Mouse (Mus musculus): Measurements from ENCODE around the gene Dnm3. TPM values are rescaled to one million over a fixed set of nuclear protein-coding genes. Genes with fewer than 3 reads are reported as not detected.
A peak's percentile ranks its signal among the peaks of the same experiment; 100 is the strongest.

Dnm3 gene
- polyA plus RNA-seq, 1 experiment from 2014 or later: 33.5 TPM

- WGBS: 24% methylated on average over 4 of the region's 4 CpGs
- no peak for ATAC-seq
- H3K27me3 ChIP-seq: no peaks in the 10 kb centered on the region
- H3K36me3 ChIP-seq: no peaks in the 10 kb centered on the region
- H3K27ac ChIP-seq: no peak overlapping the region; the same call in 1 of the 2 replicates
- H3K4me3 ChIP-seq (replicated peaks): no peak overlapping the region
- no peak overlapping the region for H3K4me2 ChIP-seq (replicated peaks)
- no peak overlapping the region for H3K9ac ChIP-seq (replicated peaks)
- peaks cover 10% of the 10 kb centered on the region for H3K4me1 ChIP-seq (replicated peaks)
- no peaks in the 10 kb centered on the region for H3K9me3 ChIP-seq
These were observed 341.5 kb downstream of the Dnm3 start for GRCm38 (mm10) chr1:162136328-162136727.

- WGBS: 44% methylated on average over 11 of the region's 11 CpGs
- Histone ChIP-seq H3K4me1 (replicated peaks) (peaks cover 10% of the 10 kb centered on the region), H3K27ac (peak overlapping the region; percentile 60; the same call in 1 of the 2 replicates), H3K4me3 (replicated peaks) (no peak overlapping the region), H3K9me3 (no peaks in the 10 kb centered on the region), H3K27me3 (no peaks in the 10 kb centered on the region), H3K9ac (replicated peaks) (no peak overlapping the region), H3K4me2 (replicated peaks) (no peak overlapping the region), H3K36me3 (no peaks in the 10 kb centered on the region)
- peak; percentile 63 for ATAC-seq
These were observed 342.2 kb downstream of the Dnm3 start for GRCm38 (mm10) chr1:162135451-162136213.

GRCm38 (mm10) chr1:162134651-162135066 is 343.2 kb downstream of the Dnm3 start:
- H3K27ac ChIP-seq: no peak overlapping the region
- no peaks in the 10 kb centered on the region for H3K27me3 ChIP-seq
- H3K9ac ChIP-seq (replicated peaks): no peak overlapping the region
- peaks cover 10% of the 10 kb centered on the region for H3K4me1 ChIP-seq (replicated peaks)
- no peaks in the 10 kb centered on the region for H3K9me3 ChIP-seq
- WGBS: 89% methylated on average over 3 of the region's 3 CpGs
- no peak overlapping the region for H3K4me3 ChIP-seq (replicated peaks)
- no peak overlapping the region for H3K4me2 ChIP-seq (replicated peaks)
- no peaks in the 10 kb centered on the region for H3K36me3 ChIP-seq
- ATAC-seq: no peak

- Histone ChIP-seq H3K9ac (replicated peaks) (no peak overlapping the region), H3K4me2 (replicated peaks) (no peak overlapping the region), H3K36me3 (no peaks in the 10 kb centered on the region), H3K4me3 (replicated peaks) (no peak overlapping the region), H3K4me1 (replicated peaks) (peaks cover 10% of the 10 kb centered on the region), H3K27ac (no peak overlapping the region), H3K9me3 (no peaks in the 10 kb centered on the region), H3K27me3 (no peaks in the 10 kb centered on the region)
- no peak for ATAC-seq
- WGBS: 90% methylated on average over 8 of the region's 8 CpGs
These were observed 344.8 kb downstream of the Dnm3 start for GRCm38 (mm10) chr1:162132908-162133641.

GRCm38 (mm10) chr1:162126856-162127792 is 350.7 kb downstream of the Dnm3 start:
- Histone ChIP-seq H3K27ac (no peak overlapping the region), H3K4me3 (replicated peaks) (no peak overlapping the region), H3K9me3 (no peaks in the 10 kb centered on the region), H3K36me3 (no peaks in the 10 kb centered on the region), H3K4me1 (replicated peaks) (no peaks in the 10 kb centered on the region), H3K27me3 (no peaks in the 10 kb centered on the region), H3K4me2 (replicated peaks) (no peak overlapping the region), H3K9ac (replicated peaks) (no peak overlapping the region)
- ATAC-seq: no peak
- WGBS: 80% methylated on average over 8 of the region's 8 CpGs

- Histone ChIP-seq H3K9me3 (no peaks in the 10 kb centered on the region), H3K4me2 (replicated peaks) (no peak overlapping the region), H3K9ac (replicated peaks) (no peak overlapping the region), H3K4me3 (replicated peaks) (no peak overlapping the region), H3K36me3 (no peaks in the 10 kb centered on the region), H3K27ac (no peak overlapping the region), H3K4me1 (replicated peaks) (no peaks in the 10 kb centered on the region), H3K27me3 (no peaks in the 10 kb centered on the region)
- ATAC-seq: no peak
- 68% methylated on average over 3 of the region's 3 CpGs for WGBS
These were observed 353.4 kb downstream of the Dnm3 start for GRCm38 (mm10) chr1:162124396-162124795.

- no peaks in the 10 kb centered on the region for H3K36me3 ChIP-seq
- H3K9ac ChIP-seq (replicated peaks): no peak overlapping the region
- 78% methylated on average over 7 of the region's 7 CpGs for WGBS
- no peaks in the 10 kb centered on the region for H3K4me1 ChIP-seq (replicated peaks)
- H3K27me3 ChIP-seq: no peaks in the 10 kb centered on the region
- no peaks in the 10 kb centered on the region for H3K9me3 ChIP-seq
- H3K4me3 ChIP-seq (replicated peaks): no peak overlapping the region
- H3K4me2 ChIP-seq (replicated peaks): no peak overlapping the region
- no peak overlapping the region for H3K27ac ChIP-seq
- ATAC-seq: no peak
These were observed 356.2 kb downstream of the Dnm3 start for GRCm38 (mm10) chr1:162121441-162122200.

GRCm38 (mm10) chr1:162109437-162109813 is 368.4 kb downstream of the Dnm3 start:
- Histone ChIP-seq H3K27ac (no peak overlapping the region), H3K9ac (replicated peaks) (no peak overlapping the region), H3K4me2 (replicated peaks) (no peak overlapping the region), H3K9me3 (no peaks in the 10 kb centered on the region), H3K4me3 (replicated peaks) (no peak overlapping the region), H3K36me3 (no peaks in the 10 kb centered on the region), H3K4me1 (replicated peaks) (peaks cover 17% of the 10 kb centered on the region), H3K27me3 (no peaks in the 10 kb centered on the region)
- ATAC-seq: peak; percentile 66; the same call in 1 of the 2 replicates
- 69% methylated on average over 7 of the region's 7 CpGs for WGBS

GRCm38 (mm10) chr1:162108726-162109436 is 369.0 kb downstream of the Dnm3 start:
- 34% methylated on average over 6 of the region's 6 CpGs for WGBS
- H3K4me3 ChIP-seq (replicated peaks): no peak overlapping the region
- no peaks in the 10 kb centered on the region for H3K9me3 ChIP-seq
- no peak overlapping the region for H3K27ac ChIP-seq
- peaks cover 17% of the 10 kb centered on the region for H3K4me1 ChIP-seq (replicated peaks)
- no peaks in the 10 kb centered on the region for H3K36me3 ChIP-seq
- H3K9ac ChIP-seq (replicated peaks): no peak overlapping the region
- no peak overlapping the region for H3K4me2 ChIP-seq (replicated peaks)
- no peaks in the 10 kb centered on the region for H3K27me3 ChIP-seq
- peak; percentile 72; the same call in 1 of the 2 replicates for ATAC-seq

- 21% methylated on average over 7 of the region's 7 CpGs for WGBS
- peak; percentile 70 for ATAC-seq
- Histone ChIP-seq H3K4me1 (replicated peaks) (peaks cover 17% of the 10 kb centered on the region), H3K36me3 (no peaks in the 10 kb centered on the region), H3K9ac (replicated peaks) (no peak overlapping the region), H3K27me3 (no peaks in the 10 kb centered on the region), H3K27ac (peak overlapping the region; percentile 15; the same call in 1 of the 2 replicates), H3K9me3 (no peaks in the 10 kb centered on the region), H3K4me3 (replicated peaks) (no peak overlapping the region), H3K4me2 (replicated peaks) (no peak overlapping the region)
These were observed 369.6 kb downstream of the Dnm3 start for GRCm38 (mm10) chr1:162108181-162108671.
